Mouse (Mus musculus): Measurements from ENCODE around the gene Ptpn18.

- TF ChIP-seq CTCF (IDR thresholded peaks at IDR 0.05; ENCODE audit: extremely low read depth, insufficient read depth, insufficient read length, insufficient replicate concordance) (no peak), POLR2A (IDR thresholded peaks at IDR 0.05; ENCODE audit: low read depth, low read length) (no peak)
Measured at GRCm38 (mm10) chr1:34491480-34491879, 31.9 kb downstream of the Ptpn18 start.
